Mouse (Mus musculus) thymus, postnatal 4 days (tissue): Measurements from ENCODE around the gene Olfr1283.
"Not testable (repeated sequence)": the region's sequence is repeated elsewhere in the genome, so short reads cannot be mapped to it uniquely, and the experiment has no call there.

ENCODE experiments used
- DNase-seq: peaks from one replicate; pipeline ENCODE4 v3.0.0; 2021

Gene Olfr1283

DNA sequence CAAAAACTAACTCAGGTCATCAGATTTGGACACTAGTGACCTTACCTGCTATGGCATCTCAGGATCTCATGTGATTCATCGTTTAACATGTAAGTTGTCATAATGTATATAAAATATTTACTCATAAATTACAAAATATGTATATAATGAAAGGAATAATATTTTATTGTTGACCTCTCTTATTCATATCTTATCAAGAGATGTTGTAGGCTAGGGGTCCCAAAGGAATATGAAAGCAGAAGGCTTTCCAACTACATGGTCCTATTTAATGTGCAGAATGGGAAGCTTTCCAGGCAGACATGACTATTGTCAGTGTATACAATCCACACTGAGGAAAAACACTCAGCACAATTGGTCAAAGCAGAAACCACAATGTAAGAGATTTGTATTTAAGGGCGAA, at the start of gene Olfr1283:
Olfr1283 (plus strand) TSS at position 301 of the 400 bp plus-strand sequence.
- DNase-seq = no peak

DNA sequence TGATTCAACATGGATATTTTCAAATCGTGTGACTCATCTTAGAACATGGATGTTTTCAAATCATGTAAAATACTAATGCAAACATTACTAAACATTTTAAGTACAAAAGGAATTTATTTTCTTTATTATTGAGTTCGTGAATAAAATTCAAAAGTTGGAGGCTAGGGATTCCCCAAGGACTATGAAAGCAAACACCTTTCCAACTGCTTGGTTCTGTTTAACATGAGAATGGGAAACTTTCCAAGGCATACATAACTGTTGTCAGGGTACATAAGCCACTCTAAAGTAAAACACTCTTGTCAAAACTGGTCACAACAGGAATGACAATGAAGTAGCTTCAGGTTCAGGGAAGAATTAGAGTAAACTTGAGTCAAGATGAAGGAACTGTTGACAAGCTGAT, 40.4 kb upstream of the Olfr1283 start, which contains the start of gene Olfr1281:
Olfr1281 (plus strand) TSS at position 301 of the 400 bp plus-strand sequence.
- no peak for DNase-seq

DNA sequence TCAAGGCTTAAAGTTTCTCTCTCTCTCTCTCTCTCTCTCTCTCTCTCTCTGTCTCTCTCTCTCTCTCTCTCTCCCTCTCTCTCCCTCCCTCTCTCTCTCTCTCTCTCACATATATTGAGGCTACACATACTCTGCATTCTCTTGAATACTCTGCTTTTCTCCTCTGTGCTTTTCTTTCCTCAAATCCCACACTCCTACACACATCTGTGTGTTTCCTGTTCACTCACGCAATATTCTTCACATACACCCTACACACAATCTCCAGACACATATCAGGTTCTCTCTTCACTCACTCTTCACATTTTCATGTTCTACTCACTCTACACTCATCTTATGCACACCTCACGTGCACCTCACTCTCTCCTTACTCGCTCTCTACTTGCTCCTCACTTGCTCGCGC, 32.9 kb upstream of the Olfr1283 start:
- DNase-seq = not testable (repeated sequence)

DNA sequence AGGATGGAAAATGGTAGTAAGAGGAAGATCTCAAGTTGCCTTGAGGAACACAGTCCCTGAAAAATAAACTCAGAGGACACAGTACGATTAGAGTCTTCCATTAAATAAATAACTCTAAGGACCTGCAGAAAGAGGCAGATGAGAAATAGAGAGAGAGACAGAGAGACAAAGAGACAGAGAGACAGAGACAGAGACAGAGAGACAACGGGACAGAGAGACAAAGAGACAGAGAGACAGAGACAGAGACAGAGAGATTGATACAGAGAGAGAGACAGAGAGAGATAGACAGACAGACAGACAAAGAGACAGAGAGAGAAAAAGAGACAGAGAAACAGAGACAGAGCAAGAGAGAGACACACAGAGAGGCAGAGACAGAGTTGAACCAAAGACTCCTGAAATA, 30.6 kb upstream of the Olfr1283 start, which contains the start of gene Olfr1282:
Olfr1282 (minus strand) TSS at position 101 of the 400 bp plus-strand sequence.
- DNase-seq = no peak

DNA sequence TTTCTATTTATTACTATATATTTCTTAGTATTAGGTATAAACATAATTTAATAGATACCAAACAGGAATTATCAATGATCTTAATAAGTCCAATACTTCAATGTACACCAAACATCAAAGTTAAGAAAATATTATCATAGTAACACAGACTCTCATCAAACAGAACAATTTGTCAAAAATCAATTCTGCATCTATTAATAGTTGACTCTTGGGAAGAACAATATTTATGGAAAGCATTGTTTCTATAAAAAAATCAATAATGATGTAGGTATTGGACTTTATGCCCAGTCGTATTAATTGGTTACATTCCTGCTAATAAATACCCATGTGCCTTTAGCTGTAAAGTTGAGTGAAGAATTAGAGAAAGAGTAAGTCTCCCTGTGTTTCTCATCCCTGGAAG, 8.6 kb downstream of the Olfr1283 start, which contains the start of gene Olfr1284:
Olfr1284 (plus strand) TSS at position 301 of the 400 bp plus-strand sequence.
- no peak for DNase-seq
